Mouse (Mus musculus): Measurements from ENCODE around the gene Naglu.
"Not testable (repeated sequence)": the region's sequence is repeated elsewhere in the genome, so short reads cannot be mapped to it uniquely, and the experiment has no call there.

Gene Naglu

DNA sequence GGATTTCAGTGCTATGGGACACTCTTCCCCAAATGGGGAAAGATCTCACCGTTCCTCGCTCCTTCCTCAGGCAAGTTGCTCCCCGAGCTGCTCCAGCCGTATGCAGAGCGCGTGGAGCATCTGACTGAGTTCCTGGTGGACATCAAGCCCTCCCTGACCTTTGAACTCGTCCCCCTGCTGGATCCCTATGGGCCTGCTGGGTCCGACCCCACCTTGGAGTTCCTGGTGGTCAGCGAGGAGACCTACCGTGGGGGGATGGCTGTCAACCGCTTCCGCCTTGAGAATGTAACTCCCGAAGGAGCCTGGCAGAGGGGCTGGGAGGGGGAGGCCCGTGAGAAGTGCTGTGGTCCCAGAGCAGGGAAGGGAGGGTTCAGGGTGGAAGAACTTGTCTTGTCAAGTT is 14.4 kb downstream of the Naglu start:
- DNase-seq (ENCODE audit: low spot score), result no peak

GRCm38 (mm10) chr11:101084811-101085210 is 15.0 kb downstream of the Naglu start:
- no peak for DNase-seq (ENCODE audit: low spot score)

DNA sequence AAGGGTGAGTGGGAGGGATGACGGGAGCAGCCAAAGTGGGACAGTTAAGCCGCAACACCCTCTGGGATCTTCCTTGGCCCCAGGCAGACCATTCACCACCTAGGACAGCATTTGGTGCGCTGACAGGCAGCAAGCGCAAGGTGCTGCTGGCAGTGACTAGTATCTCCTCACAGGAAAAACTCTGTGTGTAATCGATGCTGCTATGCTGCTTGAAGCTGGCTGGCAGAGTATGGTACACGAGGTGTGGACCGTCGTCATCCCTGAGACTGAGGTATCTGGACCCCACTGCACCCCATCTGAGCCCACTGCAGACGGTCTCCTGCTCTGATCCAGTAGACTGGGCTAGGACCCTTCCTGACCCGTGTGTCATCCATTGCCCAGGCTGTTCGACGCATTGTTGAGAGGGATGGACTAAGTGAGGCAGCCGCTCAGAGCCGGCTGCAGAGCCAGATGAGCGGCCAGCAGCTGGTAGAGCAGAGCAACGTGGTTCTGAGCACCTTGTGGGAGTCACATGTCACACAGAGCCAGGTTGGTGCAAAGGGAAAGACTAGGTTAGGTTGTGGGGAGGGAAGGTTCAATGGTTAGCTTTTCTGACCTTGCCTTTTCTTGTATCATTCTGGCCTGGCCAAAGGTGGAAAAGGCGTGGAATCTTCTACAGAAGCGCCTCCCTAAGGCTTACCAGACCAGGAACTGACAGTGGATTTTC is 16.0 kb downstream of the Naglu start:
- no peak for DNase-seq (ENCODE audit: low spot score)

GRCm38 (mm10) chr11:101086323-101086674 is 16.5 kb downstream of the Naglu start:
- DNase-seq (ENCODE audit: low spot score), result no peak

DNA sequence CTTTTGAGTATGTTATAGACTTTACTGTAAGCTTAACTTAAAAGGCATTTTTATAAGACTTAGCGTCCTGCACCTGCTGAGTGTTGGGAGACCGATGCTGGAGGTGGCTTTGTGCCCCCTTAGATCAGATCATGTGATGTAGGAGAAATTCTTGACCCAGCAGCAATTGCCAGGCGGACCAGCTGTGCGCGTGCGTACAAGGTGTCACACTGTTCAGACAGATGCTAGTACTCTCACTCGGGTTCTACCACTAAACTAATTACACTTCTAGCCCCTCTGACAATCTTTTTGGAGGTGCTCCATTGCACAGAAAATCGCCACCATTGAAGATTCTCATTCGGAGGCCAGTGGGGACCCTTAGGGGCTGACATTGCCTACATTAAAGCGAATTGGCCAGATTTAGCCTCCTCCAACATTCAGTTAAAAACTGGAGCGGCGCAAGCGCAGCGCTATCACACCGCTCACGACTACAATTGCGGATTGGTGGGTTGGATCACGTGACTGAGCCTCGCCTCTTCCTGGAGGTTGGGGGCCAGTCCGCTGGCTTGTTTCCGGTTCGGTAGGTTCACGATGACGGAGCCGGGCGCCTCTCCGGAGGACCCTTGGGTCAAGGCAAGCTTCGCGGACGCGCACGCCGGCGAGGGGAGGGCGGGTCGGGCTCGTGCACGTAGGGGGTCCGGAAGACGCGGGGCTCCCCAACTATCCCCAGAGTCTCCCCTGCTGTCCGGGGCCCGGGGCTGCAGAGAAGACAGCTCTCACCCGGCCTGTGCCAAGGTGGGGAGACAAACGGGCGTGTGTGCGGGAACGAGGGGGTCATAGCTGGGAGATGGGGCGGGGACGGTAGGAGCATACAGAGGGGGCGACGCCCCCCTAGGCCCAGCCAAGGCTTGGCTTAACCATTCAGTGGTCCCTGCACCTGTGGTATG is 17.2 kb downstream of the Naglu start, which contains the start of gene Mlx:
Mlx (plus strand) TSS at position 522 of the 926 bp plus-strand sequence.
- peak; percentile 96 for DNase-seq (ENCODE audit: low spot score)

- no peak for DNase-seq (ENCODE audit: low spot score)
Measured at GRCm38 (mm10) chr11:101087682-101088055, 17.9 kb downstream of the Naglu start.

DNA sequence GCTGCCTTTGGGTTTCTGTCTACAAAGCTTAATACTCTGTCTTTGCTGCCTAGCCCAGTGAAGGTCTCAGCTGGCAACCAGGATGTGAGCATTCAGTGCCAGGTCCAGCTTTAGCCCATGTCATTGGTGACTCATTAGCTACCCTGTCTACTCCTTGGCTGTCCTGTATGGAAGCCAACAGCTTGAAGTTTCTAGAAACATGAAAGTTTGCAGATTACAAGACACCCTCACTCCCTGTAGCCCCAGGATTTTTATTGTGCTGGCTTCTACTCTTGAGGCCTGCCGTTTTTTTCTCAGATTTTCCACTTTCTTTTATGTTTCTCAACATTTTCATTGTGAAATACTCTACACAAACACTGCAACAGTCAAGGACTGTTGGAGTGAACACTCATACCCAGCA is 20.1 kb downstream of the Naglu start:
- no peak for DNase-seq (ENCODE audit: low spot score)

GRCm38 (mm10) chr11:101094930-101095313 is 25.1 kb downstream of the Naglu start:
- no peak for DNase-seq (ENCODE audit: low spot score)

- DNase-seq (ENCODE audit: low spot score), result peak; percentile 98
Measured at GRCm38 (mm10) chr11:101095314-101096024, 25.7 kb downstream of the Naglu start, which contains the start of gene Psmc3ip. TSS of gene Psmc3ip (minus strand) at chr11:101095436.

DNA sequence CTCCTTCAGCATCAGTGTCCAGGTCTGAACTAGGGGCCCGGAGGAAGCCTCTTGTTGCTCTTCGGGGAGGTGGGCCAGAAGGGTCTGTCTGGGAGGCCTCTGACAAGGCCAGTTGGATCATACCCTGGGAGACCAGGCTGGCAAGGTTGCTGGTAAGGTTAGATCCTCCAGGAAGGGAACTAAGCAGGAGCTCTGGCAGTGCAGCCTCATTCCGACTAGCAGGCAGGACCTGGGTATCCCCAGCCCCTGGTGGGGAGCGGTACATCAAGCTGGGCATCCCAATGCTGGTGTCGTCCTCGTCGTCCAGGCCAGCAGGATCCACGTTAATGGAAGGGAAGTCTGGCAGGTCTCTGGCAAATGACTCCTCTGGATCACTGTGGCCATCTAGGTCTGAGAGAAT is 28.4 kb downstream of the Naglu start:
- no peak for DNase-seq (ENCODE audit: low spot score)

DNA sequence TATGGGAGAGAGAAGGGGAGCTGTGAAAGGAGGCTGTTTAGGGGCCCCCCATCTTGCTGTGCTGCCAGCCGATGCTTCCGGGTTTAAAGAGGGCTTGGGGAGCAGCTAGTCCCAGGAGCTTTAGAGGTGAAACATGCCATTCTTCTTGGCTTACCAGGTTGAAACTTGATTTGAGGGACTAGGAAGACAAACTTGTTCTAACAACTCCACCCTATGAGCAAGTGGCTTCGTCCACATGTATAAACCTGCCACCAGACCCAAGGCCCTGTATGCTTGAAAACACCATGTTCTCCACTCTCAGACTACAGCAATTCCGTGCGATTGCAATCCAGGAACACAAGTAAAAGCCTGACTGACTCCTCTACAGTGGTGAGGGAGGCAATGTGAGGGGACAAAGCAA is 33.2 kb downstream of the Naglu start:
- no peak for DNase-seq (ENCODE audit: low spot score)

DNA sequence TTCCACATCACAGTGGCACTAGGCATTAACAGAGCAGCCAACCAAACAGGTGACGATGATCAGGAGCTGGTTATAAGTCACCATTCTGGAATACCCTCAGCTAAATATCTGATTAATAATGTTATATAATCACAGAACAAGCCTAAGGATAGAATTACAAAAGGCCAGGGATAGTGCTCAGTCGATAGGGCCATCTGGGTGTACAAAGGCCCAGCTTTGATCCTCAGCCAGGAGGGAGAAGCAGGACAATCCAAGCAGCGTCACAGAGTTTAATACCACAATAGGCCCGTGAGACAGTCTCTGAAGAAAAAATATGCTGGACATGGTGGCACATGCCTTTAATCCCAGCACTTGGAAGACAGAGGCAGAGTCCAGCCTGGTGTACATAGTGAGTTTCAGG is 39.5 kb downstream of the Naglu start:
- no peak for DNase-seq (ENCODE audit: low spot score)

DNA sequence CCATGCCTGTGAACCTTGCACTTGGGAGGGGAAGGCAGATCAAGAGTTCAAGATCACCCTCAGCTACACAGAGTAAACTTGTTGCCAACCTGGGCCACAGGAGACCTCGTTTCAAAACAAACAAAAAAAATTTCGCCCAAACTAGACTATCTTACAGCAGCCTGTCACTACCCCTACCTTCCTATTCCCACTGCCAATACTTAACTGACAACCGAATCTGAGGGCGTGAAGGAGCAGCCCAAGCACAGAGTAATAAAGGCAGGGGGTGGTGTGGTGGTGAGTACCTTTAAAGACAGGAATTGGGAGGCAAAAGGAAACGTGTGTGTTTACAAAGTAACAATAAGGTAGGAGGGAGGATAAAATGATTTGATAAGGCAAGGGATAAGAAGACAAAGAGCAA is 40.9 kb downstream of the Naglu start:
- no peak for DNase-seq (ENCODE audit: low spot score)

GRCm38 (mm10) chr11:101111178-101111577 is 41.4 kb downstream of the Naglu start:
- DNase-seq (ENCODE audit: low spot score), result no peak

DNA sequence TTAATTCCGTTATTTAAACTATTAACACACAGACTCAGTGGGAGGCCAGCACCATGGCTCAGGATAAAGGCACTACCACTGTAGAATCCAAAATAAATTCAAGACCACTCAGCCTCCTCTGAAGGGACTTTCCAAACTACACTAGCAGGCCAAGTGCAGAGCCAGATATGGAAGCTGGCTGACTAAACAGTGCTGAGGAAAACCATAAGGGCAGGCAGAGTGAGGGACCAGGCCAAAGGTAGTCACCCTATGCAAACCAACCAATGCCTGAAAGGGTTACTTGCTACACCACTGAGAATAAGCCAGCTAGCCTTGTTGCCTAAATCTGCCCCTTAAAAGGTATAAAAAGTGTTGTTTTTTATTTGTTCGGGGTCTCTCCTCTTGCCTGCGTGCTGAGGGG is 42.4 kb downstream of the Naglu start:
- no peak for DNase-seq (ENCODE audit: low spot score)

- no peak for DNase-seq (ENCODE audit: low spot score)
Measured at GRCm38 (mm10) chr11:101115564-101115963, 45.8 kb downstream of the Naglu start.

- no peak for DNase-seq (ENCODE audit: low spot score)
Measured at GRCm38 (mm10) chr11:101118105-101118504, 48.3 kb downstream of the Naglu start.

DNA sequence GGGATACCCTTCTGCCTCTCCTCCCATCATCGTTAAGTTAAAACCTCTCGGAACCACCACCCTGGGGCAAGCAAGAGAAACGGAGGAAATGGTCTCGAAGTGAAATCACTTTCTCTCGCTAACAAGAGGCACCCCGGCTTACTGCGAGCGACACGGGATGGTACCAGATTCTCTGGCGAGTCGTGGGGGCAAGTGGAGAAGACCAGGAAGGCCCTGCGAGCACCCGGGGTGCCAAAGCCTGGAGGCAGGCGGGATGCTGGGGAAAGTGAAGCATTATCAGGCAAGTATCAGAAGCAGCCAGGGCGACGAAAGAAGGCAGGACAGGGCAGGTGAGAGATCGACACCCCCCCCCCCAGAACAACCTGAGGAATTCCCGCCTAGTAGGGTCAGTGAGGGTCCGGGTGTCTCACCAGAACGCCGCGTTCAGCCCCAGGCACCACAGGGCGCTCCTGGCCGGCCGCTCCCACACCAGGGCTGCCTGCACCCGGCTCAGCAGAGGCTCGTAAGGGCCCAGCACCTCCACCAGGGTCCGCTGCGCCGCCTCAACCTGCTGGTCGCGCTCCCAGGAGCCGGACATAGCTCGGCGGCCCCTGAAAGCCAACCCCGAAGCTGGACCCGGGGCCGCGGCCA is 49.4 kb downstream of the Naglu start:
- no peak for DNase-seq (ENCODE audit: low spot score)

DNA sequence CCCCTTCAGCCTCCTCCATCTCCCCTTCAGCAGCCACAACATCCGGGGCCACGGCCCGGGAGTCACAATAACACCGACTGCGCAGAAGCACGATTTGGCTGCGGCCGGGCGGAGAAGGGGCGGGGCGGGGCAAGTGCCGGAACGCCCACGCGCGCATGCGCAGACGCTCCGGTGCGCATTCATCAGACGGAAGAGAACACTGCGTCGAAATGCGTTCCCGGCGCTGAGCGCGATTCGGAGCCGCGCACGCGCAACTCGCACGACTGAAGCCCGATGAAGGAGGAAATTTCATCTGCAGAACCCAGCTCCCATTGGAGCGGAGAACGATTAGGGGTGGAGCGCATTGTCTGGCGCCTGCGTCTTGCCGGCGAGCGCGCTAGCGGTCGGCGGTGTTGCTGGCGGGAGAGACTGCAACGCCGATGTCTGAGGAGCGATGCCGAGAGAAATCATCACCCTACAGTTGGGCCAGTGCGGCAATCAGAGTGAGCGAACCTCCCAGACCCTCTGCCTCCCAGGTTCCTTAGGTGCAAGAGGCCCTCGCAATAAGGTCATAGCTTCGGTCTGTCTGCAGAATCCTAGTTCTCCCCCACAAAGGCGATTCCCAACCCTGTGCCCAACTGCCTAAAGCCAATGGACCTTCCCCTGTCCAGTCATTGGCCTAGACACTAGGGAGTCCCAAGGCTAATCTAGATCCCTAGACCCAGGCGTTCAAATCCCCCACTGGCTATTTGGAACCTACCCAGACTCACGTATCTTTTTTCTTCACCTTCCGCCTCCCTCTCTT is 50.1 kb downstream of the Naglu start, which contains the start of the genes Retreg3 and Tubg1:
Retreg3 (minus strand) TSS at position 133 of the 784 bp plus-strand sequence.
Tubg1 (plus strand) TSS at position 178 of the 784 bp plus-strand sequence.
- peak; percentile 99 for DNase-seq (ENCODE audit: low spot score)

DNA sequence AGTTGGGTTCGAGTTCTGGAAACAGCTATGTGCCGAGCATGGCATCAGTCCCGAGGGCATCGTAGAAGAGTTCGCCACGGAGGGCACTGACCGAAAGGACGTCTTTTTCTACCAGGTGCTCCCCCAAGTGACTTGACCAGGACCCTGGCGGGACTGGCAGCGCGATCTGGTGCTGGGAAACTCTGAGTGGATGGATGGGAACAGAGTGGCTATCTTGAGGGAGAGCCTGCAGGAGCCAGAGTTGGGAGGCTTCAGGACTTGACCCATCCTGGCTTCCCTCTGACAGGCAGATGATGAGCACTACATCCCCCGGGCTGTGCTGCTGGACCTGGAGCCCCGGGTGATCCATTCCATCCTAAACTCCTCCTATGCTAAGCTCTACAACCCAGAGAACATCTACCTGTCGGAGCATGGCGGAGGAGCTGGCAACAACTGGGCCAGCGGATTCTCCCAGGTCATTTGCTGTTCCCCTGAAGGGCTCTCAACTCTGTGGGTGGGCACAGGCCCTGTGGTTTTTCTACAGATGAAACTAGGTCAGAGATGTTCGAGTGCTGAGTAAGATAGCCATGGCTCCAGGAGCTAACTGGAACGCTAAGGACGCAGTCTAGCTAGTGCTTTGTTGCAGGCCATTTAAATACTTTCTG is 50.9 kb downstream of the Naglu start:
- DNase-seq (ENCODE audit: low spot score), result no peak

DNA sequence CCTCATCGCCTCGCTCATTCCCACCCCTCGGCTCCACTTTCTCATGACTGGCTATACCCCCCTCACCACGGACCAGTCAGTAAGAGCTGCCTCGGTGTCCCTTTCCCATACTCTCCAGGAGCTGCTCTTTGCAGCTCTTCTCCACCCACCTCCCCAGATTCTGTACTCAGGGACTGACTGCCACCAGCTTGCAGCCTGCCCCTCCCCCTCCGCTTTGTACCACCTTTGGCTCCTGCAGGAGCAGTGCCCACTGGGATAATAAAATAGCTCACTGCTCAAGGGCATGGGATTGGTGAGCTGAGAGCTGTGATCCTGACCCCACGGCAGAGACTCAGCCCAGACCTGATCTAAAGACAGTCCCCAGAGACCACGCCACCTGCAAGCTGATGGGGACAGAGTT is 54.7 kb downstream of the Naglu start:
- not testable (repeated sequence) for DNase-seq (ENCODE audit: low spot score)

Measured in embryo, embryonic 10.5 days (tissue).